ENCODE assay signal across 10 mouse cellular contexts in the genomic region with DNA sequence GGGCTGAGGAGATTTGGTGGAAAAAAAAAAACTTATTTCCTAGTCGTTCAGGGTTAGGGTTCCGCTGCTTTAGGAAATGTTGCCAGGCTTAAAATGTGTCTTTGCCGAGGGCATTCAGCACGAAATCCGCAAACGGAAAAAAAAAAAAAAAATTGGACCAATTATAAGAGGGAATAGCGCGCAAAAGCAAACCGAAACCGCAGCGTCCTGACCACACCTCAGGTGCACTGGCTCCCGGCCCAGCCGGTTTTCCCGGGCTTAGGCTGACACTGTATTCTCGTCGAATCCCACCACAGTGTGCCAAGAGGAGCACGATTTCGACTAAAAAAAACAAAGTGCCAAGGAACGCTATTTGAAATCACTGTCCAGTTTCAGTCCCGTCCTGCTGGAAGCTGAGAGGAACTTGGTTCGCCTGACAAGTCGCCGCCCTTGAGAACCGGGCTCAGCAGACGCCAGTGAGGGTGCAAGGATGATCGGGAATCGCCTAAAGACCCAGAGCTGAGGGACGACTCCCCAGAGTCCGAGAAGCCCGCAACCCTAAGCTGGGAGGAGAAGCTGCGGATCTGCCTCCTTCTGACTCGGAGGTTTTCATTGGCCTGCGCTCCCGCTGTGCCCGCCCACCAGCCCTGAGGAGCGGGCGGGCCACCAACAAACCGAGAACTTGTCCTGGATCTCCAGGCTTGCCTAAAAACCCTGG. TPM values are rescaled to one million over a fixed set of nuclear protein-coding genes. Genes with fewer than 3 reads are reported as not detected.
DNase-seq lines count a peak whose midpoint lies in the region; ATAC-seq and TF ChIP-seq lines count a peak whose summit lies in the region.
"Not testable (repeated sequence)": the region's sequence is repeated elsewhere in the genome, so short reads cannot be mapped to it uniquely, and the experiment has no call there.
"Had no signal": no experiment of that assay in that cellular context is flagged by ENCODE, and none has a peak within 500 bp of the region (broad histone marks: within the 10 kb centered on the region; RNA-seq: fewer than 3 reads in every experiment).

No protein-coding gene starts in this region.

- peak overlapping the region; percentile 13; the same call in 1 of the 2 replicates for H3K4me2 ChIP-seq in CH12.LX (ENCODE audit: insufficient read depth, low read depth, poor library complexity, severe bottlenecking)
- not testable (repeated sequence) for H3K4me2 ChIP-seq in forebrain, postnatal 0 days (ENCODE audit: low read depth); midbrain, embryonic 15.5 days
- 0 out of 2 replicates have a peak overlapping the region, but pooled peaks have one; percentile 13 for H3K4me2 ChIP-seq in hindbrain, embryonic 12.5 days (replicated peaks)
- H3K4me2 ChIP-seq in kidney, postnatal 0 days (ENCODE audit: low read length) = peak overlapping the region; percentile 34
- peak overlapping the region; percentile 35; the same call in 1 of the 2 replicates for H3K4me2 ChIP-seq in liver, postnatal 0 days (ENCODE audit: low read depth, low read length)

- not testable (repeated sequence) for H3K36me3 ChIP-seq in CH12.LX (replicated peaks in 1 of 2; ENCODE audit: control insufficient read depth in 1 of 2, insufficient read depth in 1 of 2, low read length in 1 of 2); forebrain, postnatal 0 days (ENCODE audit: insufficient read depth); hindbrain, embryonic 12.5 days; kidney, postnatal 0 days (ENCODE audit: insufficient read depth, low read length); liver, postnatal 0 days (replicated peaks; ENCODE audit: insufficient read depth, low read length); midbrain, embryonic 15.5 days (replicated peaks); spleen, adult 2 months (ENCODE audit: control insufficient read depth, insufficient read depth, low read length)

- H3K79me2 ChIP-seq in CH12.LX (replicated peaks; ENCODE audit: control insufficient read depth, extremely low read depth, insufficient read depth, poor library complexity, severe bottlenecking) = not testable (repeated sequence)

- DNase-seq in CH12.LX (ENCODE audit: extremely low read depth) = peak; percentile 17
- DNase-seq in embryo, embryonic 11 days = peak; percentile 4
- peak; percentile 1 for DNase-seq in forebrain, postnatal 0 days
- DNase-seq in kidney, postnatal 0 days (ENCODE audit: low spot score); spleen, adult 2 months (ENCODE audit: low read depth in 1 of 2, low spot score in 2 of 2): not testable (repeated sequence)
- peak; percentile 13 for DNase-seq in liver, postnatal 0 days

- TF ChIP-seq EP300 in CH12.LX (IDR thresholded peaks at IDR 0.05; ENCODE audit: low read length); liver, postnatal 0 days (IDR thresholded peaks at IDR 0.05; ENCODE audit: low read depth): not testable (repeated sequence)

- not testable (repeated sequence) for TF ChIP-seq POLR2A in CH12.LX (IDR thresholded peaks at IDR 0.05; ENCODE audit: low read depth, low read length); spleen, adult 2 months (IDR thresholded peaks at IDR 0.05; ENCODE audit: low read depth, low read length)

- not testable (repeated sequence) for H3K9me3 ChIP-seq in CH12.LX (replicated peaks; ENCODE audit: low read length); forebrain, postnatal 0 days (ENCODE audit: low read length); hindbrain, embryonic 12.5 days (replicated peaks); kidney, postnatal 0 days (replicated peaks; ENCODE audit: low read length); liver, postnatal 0 days (ENCODE audit: low read length); midbrain, embryonic 15.5 days

- not testable (repeated sequence) for H3K27ac ChIP-seq in CH12.LX (ENCODE audit: insufficient read depth, low read depth); forebrain, postnatal 0 days (ENCODE audit: low read depth, low read length); hindbrain, embryonic 12.5 days; kidney, postnatal 0 days; liver, postnatal 0 days (ENCODE audit: low read depth); midbrain, embryonic 15.5 days; spleen, adult 2 months (ENCODE audit: insufficient read depth, low read length)

- WGBS in forebrain, postnatal 0 days = 2% methylated on average over 23 of the region's 38 CpGs
- WGBS in hindbrain, embryonic 12.5 days = 0% methylated on average over 24 of the region's 38 CpGs
- WGBS in kidney, postnatal 0 days = 0% methylated on average over 25 of the region's 38 CpGs
- WGBS in liver, postnatal 0 days (ENCODE audit: insufficient replicate concordance) = under 1% methylated on average over 20 of the region's 38 CpGs
- 0% methylated on average over 26 of the region's 38 CpGs for WGBS in midbrain, embryonic 15.5 days
- under 1% methylated on average over 26 of the region's 38 CpGs for WGBS in spleen, adult 2 months

- not testable (repeated sequence) for H3K27me3 ChIP-seq in CH12.LX (replicated peaks); forebrain, postnatal 0 days (ENCODE audit: insufficient read depth, low read length); hindbrain, embryonic 12.5 days; kidney, postnatal 0 days (ENCODE audit: insufficient read depth, low read length); liver, postnatal 0 days (ENCODE audit: insufficient read depth, low read length); midbrain, embryonic 15.5 days (replicated peaks); spleen, adult 2 months (ENCODE audit: control insufficient read depth, insufficient read depth, low read length)

- TF ChIP-seq CTCF in CH12.LX (conservative IDR thresholded peaks at IDR 0.05 in 1 of 2, IDR thresholded peaks at IDR 0.05 in 1 of 2; ENCODE audit: low read depth in 2 of 2, low read length in 2 of 2); forebrain, postnatal 0 days (IDR thresholded peaks at IDR 0.05; ENCODE audit: low read depth); kidney, postnatal 0 days (IDR thresholded peaks at IDR 0.05; ENCODE audit: low read depth); liver, postnatal 0 days (IDR thresholded peaks at IDR 0.05; ENCODE audit: low read depth); spleen, adult 2 months (IDR thresholded peaks at IDR 0.05; ENCODE audit: extremely low read depth, insufficient read depth, insufficient read length, insufficient replicate concordance): not testable (repeated sequence)

- ATAC-seq in forebrain, postnatal 0 days = 0 out of 2 replicates have a peak, but pooled peaks have one; percentile 33
- peak; percentile 85 for ATAC-seq in hindbrain, embryonic 12.5 days (ENCODE audit: low FRiP score)
- ATAC-seq in kidney, postnatal 0 days (replicated peaks; ENCODE audit: low FRiP score, low read depth) = peak; percentile 40
- peak; percentile 50; the same call in 1 of the 2 replicates for ATAC-seq in liver, postnatal 0 days
- ATAC-seq in midbrain, embryonic 15.5 days (replicated peaks) = peak; percentile 44; the same call in 1 of the 2 replicates

- in situ Hi-C loops in CH12.LX (cut with MboI; ENCODE audit: low pct_ligation_motif_present, low pct_unique_long_range_greater_than_20kb, low sequenced_read_pairs) = not testable (repeated sequence)

- dilution Hi-C loops in CH12.LX (cut with MboI; ENCODE audit: extremely low pct_ligation_motif_present, extremely low pct_unique_long_range_greater_than_20kb, low sequenced_read_pairs) = not testable (repeated sequence)

- TF ChIP-seq RAD21 in CH12.LX (IDR thresholded peaks at IDR 0.05; ENCODE audit: low read depth, low read length) = not testable (repeated sequence)

- not testable (repeated sequence) for H3K4me1 ChIP-seq in CH12.LX (ENCODE audit: control insufficient read depth in 1 of 2, insufficient read depth in 2 of 2); forebrain, postnatal 0 days (ENCODE audit: insufficient read depth); hindbrain, embryonic 12.5 days; kidney, postnatal 0 days (replicated peaks; ENCODE audit: insufficient read depth, low read length); liver, postnatal 0 days (ENCODE audit: insufficient read depth); midbrain, embryonic 15.5 days; spleen, adult 2 months (ENCODE audit: control insufficient read depth, insufficient read depth, insufficient read length)

- H3K4me3 ChIP-seq in CH12.LX (replicated peaks in 1 of 3; ENCODE audit: low read depth in 2 of 3, low read length in 2 of 3, poor library complexity in 1 of 3) = peak overlapping the region in 2 of 3 experiments; percentile 25 to 58
- not testable (repeated sequence) for H3K4me3 ChIP-seq in forebrain, postnatal 0 days (ENCODE audit: low read depth, low read length); hindbrain, embryonic 12.5 days; midbrain, embryonic 15.5 days
- peak overlapping the region; percentile 17; the same call in 1 of the 2 replicates for H3K4me3 ChIP-seq in kidney, postnatal 0 days (replicated peaks; ENCODE audit: low read depth, low read length)
- H3K4me3 ChIP-seq in liver, postnatal 0 days (ENCODE audit: low read depth, low read length) = peak overlapping the region; percentile 29; the same call in 1 of the 2 replicates
- peak overlapping the region; percentile 42 for H3K4me3 ChIP-seq in spleen, adult 2 months (ENCODE audit: extremely low read depth, insufficient read depth, insufficient read length)

- H3K9ac ChIP-seq in CH12.LX (ENCODE audit: insufficient read depth, low read depth) = peak overlapping the region; percentile 56
- not testable (repeated sequence) for H3K9ac ChIP-seq in forebrain, postnatal 0 days; hindbrain, embryonic 12.5 days; kidney, postnatal 0 days (ENCODE audit: low read depth, low read length); liver, postnatal 0 days (replicated peaks); midbrain, embryonic 15.5 days

RNA-seq across cellular contexts. Expression of gene Gm20767, which starts 43.7 kb away (rescaled TPM):
- 65.7 and 102 TPM in 2 replicates for total RNA-seq in CH12.LX (2012; rRNA removed)
- 2.1 and 5.1 TPM in 2 replicates for total RNA-seq in CH12.LX (2014; rRNA removed)
- 4.8 and 8.4 TPM in 2 replicates for polyA plus RNA-seq in CH12.LX (2012; ENCODE audit: insufficient read length, low read depth)
- total RNA-seq in forebrain, postnatal 0 days (2014; rRNA removed) = not detected in 2 replicates
- polyA plus RNA-seq in forebrain, postnatal 0 days (2015; fragmentation: Nextera tagmentation; extraction: Ambion mirVana) = not detected in 2 replicates
- polyA plus RNA-seq in hindbrain, embryonic 12.5 days (2016; fragmentation: Nextera tagmentation; extraction: Ambion mirVana) = not detected in 2 replicates
- not detected in 2 replicates for polyA plus RNA-seq in kidney, postnatal 0 days (2015; fragmentation: Nextera tagmentation; extraction: Ambion mirVana)
- polyA plus RNA-seq in liver, postnatal 0 days (2015; fragmentation: Nextera tagmentation; extraction: Ambion mirVana) = not detected in 2 replicates
- polyA plus RNA-seq in midbrain, embryonic 15.5 days (2015; fragmentation: Nextera tagmentation; extraction: Ambion mirVana) = not detected in 2 replicates
- polyA plus RNA-seq in spleen, adult 2 months (2012; rRNA removed) = not detected in 2 replicates
- total RNA-seq: gastrocnemius, postnatal 14 days had no signal
- polyA plus RNA-seq: testis, adult 2 months had no signal

RNA-seq across cellular contexts. Expression of gene Gm21188, which starts 44.4 kb away (rescaled TPM):
- total RNA-seq in CH12.LX (2012; rRNA removed) (1.2 TPM in 2 replicates), CH12.LX (2014; rRNA removed) (0.38 and 0.82 TPM in 2 replicates)
- 1.5 and 1.6 TPM in 2 replicates for polyA plus RNA-seq in CH12.LX (2012; ENCODE audit: insufficient read length, low read depth)
- 0.15 TPM in 1 of 2 replicates, not detected in the other for total RNA-seq in forebrain, postnatal 0 days (2014; rRNA removed)
- polyA plus RNA-seq in forebrain, postnatal 0 days (2015; fragmentation: Nextera tagmentation; extraction: Ambion mirVana) = not detected in 2 replicates
- not detected in 2 replicates for polyA plus RNA-seq in hindbrain, embryonic 12.5 days (2016; fragmentation: Nextera tagmentation; extraction: Ambion mirVana)
- 0.12 and 0.19 TPM in 2 replicates for polyA plus RNA-seq in kidney, postnatal 0 days (2015; fragmentation: Nextera tagmentation; extraction: Ambion mirVana)
- 1.0 and 1.3 TPM in 2 replicates for polyA plus RNA-seq in liver, postnatal 0 days (2015; fragmentation: Nextera tagmentation; extraction: Ambion mirVana)
- polyA plus RNA-seq in midbrain, embryonic 15.5 days (2015; fragmentation: Nextera tagmentation; extraction: Ambion mirVana) = not detected in 2 replicates
- 3.8 and 3.9 TPM in 2 replicates for polyA plus RNA-seq in spleen, adult 2 months (2012; rRNA removed)

Comparison
In these comparisons a context has a peak if more than half of its experiments do, and no peak if none do; other contexts are left out.
1. ATAC-seq: peak in every context shown above with its lines; median percentile 85 in hindbrain, embryonic 12.5 days; 50 in liver, postnatal 0 days; 44 in midbrain, embryonic 15.5 days; 40 in kidney, postnatal 0 days; 33 in forebrain, postnatal 0 days.